Mouse (Mus musculus) megakaryocyte, adult 5-6 weeks (primary cell): ENCODE measurements around the gene Lsm7. TPM values are rescaled to one million over a fixed set of nuclear protein-coding genes. Genes with fewer than 3 reads are reported as not detected.
"Not testable (repeated sequence)": the region's sequence is repeated elsewhere in the genome, so short reads cannot be mapped to it uniquely, and the experiment has no call there.

ENCODE experiments used
- ATAC-seq: 2 replicates; pipeline ENCODE4 v1.8.0; 2016; ENCODE audit warnings: mild to moderate bottlenecking, inconsistent platforms; ENCODE audit not compliant: poor library complexity, severe bottlenecking
- total RNA-seq, 2 experiments: library from RNA; stranded (forward) in 1 of 2; stranded (reverse) in 1 of 2; fragments of 153-499, 151-499 nt in 1 of 2; fragments of 221-1000, 200-1000 nt in 1 of 2; gene quantifications; 2 replicates each; pipeline versions ENCODE4 v1.2.3 to v1.2.4; 2015 to 2017

Gene Lsm7
- total RNA-seq, 2 experiments from 2014 or later: 58.0 to 130 TPM

DNA sequence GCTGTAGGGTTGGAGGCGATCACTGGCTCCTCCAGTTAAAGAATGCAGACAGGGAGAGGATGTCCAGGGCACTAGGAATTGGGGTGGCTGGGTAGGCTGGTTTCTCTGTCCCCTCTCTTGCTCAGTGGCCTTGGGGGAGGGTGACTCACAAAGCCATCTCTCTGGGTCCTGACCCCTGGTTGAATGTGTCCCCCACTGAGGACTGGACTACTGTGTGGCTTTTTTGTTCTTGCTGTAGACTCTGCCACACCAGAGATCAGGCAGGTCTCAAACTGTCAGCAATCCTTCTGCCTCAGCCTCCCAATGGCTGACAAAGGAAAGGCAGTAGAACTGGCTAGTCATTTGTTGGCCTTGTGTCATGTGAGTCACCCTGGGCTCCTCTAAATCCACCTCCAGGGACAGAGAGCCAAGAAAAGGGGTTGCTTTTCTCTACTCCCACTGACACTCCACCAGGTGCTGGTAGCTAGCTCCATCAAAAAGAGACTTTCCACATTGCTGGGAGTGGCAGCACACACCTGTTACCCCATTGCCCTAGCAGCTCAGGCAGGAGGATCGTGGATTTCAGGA is 16.6 kb downstream of the Lsm7 start:
- no peak for ATAC-seq

DNA sequence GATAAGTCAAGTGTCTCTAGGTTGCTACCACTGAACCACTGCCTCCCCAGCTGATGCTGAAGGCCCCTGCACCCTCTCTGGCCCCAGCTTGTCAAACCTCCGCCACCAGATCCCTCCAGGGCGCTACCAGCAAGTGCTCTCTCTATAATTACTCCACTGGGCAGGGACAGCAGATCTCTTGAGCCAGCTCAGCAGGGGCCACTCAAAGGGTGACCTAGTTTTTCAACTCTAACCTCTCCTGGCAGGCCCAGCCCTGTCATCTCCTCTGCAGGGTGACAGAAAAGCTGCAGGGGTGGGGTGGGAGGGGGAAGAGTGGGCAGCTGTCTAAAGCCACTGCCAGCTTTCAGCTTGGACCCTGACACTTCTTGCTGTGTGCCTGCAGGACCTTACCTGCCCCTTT is 17.2 kb downstream of the Lsm7 start:
- ATAC-seq: no peak

DNA sequence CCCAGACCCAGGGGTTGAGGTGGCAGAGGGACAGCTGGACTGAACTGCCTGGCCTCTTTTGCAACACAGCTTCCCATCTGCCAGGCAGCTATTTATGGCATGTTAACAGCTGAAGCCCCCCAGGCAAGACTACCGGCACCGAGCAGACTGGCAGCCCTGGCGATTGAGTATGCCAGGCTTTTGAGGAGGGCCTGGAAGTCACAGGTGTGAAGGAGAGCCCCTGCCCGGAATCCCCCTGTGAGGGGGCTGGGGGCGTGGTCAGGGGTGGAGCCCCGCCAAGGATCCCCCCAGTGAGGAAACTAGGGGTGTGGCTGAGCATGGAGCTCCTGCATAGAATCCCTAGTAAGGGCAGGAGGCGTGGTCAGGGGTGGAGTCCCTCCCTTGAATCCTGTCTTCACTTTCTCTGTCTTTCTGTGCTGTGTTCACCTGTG is 18.0 kb downstream of the Lsm7 start:
- no peak for ATAC-seq

DNA sequence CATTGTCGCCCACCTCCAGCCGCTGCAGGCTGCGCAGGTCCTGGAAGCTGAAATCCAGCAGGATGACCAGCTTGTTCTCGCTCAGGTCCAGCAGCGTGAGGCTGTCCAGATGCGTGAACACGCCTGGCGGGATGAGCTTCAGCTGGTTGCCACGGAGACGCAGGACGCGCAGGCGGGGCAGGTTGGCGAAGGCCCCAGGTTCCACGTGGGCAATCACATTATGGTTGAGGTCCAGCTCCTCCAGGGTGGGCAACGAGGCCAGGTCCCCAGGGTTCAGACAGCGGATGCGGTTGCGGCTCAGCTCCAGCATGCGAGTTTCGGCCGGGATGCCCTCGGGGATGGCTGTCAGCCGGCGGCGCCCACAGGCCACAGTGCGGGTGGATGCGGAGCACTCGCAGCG is 19.4 kb downstream of the Lsm7 start:
- no peak for ATAC-seq

DNA sequence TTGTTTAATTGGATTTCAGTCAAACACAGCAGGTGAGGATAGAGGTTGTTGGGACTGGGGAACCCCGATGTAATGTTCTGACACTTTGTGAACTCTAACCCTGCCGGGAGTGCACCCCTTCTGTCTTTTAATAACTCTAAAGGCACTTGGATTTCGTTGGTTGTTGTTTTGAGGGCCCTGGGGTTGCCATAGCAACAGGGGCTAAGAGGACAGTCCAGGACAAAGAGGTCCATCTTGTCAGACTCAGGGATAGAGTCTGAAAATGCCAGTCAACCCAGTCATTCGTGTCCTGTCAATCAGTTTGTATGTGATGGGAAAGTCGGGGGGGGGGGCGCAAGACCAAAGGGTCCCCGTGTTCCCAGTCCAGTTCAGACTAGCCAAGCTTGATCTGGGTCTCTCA is 22.2 kb downstream of the Lsm7 start:
- no peak for ATAC-seq

DNA sequence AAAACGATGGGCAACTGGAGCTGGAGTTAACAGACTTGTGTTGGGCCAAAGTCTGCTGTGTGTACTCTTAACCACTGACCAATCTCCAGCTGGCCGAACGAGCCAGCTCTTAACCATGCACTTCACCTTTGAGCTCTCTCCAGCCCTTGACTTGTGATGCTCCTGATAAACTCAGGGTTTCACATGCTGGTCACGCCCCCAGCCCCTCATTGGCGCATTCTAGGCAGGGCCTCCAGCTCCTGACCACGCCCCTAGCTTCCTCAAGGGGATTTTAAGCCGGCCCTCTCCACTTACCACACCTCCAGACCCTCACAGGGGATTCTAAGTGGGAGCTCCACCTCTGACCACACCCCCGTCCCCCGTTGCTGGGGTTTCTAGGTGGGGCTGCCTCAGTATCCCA is 23.9 kb downstream of the Lsm7 start:
- no peak for ATAC-seq

DNA sequence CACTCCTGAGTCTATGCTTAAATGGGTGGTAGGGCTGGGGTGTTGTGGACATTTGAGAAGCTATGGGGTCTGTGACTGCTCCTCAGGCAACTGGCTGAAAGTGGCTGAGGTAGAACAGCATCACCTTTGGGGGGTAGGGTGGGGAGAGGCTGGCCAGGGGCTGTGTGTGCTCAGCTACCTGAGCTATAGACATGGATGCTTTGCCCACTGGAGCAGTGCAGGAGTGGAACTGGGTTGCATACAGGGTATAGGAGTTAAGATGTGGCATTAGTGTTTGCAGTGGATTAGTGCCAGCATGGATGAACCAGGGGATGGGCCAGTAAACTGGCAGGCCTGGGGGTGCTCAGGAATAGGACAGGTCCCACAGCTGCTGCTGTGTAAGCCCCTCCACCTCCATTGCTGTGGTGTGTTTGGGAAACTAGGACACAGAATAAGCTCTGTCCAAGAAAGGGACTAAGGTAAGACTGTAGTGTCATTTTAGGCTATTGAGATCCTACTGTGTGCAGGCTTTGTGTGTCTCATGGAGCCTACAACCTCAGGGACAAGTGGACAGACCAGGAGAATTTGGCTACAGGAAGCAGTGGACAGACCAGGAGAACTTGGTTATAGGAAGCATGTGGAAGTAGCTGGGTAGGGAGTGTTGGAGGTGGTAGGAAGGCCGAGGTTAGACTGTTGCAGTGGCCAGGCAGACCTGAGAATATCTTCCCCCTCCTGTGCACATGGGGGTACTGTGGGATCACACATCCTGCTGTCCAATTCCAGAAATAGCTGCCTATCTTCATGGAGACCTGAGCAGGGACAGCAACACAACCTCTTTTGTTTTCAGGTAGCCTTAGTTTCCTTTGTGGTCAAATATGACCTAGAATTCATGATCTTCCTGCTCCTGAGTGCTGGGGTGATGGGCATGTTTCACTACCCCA is 25.4 kb downstream of the Lsm7 start:
- no peak for ATAC-seq

DNA sequence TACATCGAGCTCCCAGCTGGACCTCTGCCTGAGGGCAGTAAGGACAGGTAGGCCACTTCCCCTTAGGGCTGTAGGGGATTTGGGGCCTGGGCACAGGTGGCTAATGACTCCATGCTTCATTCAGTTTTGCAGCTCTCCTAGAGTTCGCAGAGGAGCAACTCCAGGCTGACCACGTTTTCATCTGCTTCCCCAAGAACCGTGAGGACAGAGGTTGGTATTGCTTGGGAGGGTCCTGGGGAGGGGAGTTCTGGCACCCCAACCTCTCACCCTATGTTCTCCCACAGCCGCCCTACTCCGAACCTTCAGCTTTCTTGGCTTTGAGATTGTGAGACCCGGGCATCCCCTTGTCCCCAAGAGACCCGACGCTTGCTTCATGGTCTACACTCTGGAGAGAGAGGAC is 26.4 kb downstream of the Lsm7 start:
- not testable (repeated sequence) for ATAC-seq

DNA sequence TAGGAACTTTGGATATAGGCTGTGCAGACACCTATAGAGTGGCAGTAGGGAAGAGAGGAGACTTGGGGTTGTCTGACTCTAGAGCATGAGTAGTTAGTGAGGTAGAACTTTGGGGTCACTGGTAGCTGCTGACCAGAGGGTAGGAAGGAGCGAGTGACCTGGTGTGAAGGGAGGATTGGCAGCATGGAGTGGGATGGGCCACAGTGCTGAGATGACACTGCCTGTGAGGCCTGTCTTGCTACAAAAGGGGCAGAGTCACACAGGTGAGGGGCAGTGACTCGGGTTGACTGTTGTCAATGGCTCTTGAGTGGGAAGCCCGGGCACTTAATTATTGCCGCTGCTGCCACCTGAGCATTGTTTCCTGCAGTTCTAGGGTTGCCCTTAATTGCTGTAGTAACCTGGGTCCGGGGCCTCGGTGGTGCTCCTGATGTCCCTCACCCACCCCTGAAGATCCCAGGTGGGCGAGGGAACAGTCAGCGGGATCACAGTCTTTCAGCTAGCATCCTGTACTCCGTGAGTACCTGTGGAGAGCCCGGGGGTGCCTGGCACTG is 27.1 kb downstream of the Lsm7 start:
- ATAC-seq: no peak

DNA sequence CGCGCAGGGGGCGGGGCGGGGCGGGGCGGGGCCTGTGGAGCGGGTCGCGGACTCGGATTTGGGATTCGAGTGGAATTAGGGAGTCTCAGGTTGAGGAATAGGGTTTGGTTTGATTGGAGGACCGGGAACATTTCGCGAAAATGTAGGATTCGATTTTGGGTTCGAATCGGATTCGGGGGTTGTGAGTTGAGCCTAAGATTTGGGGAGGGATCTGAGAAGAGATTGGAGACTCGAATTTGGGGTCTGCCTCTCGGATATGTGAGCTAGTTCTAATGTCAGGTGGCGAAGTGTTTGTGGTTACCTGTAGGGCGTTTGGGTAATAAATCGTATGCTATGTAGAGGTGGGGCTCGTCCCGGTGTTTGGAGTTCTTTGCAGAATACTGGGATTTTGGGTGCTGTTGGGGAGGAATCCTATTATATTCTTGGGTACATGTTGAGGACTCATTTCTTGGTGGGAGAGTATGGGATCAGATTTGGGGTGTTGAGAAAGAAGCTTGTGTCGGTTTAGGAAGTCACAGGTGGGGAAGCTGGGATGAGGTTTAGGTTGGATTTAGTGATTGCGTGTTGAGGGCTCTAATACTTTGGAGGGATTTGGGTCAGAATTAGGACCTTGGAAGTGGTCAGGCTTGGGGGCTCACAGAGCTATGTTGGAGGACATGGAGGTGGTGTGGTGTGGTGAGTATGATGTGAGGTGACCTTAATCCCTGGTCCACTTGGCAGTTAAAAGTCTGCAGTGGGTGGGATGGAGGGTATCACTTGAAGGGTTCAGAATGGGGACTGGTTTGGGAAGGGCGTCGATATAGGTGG is 27.7 kb downstream of the Lsm7 start:
- no peak for ATAC-seq

DNA sequence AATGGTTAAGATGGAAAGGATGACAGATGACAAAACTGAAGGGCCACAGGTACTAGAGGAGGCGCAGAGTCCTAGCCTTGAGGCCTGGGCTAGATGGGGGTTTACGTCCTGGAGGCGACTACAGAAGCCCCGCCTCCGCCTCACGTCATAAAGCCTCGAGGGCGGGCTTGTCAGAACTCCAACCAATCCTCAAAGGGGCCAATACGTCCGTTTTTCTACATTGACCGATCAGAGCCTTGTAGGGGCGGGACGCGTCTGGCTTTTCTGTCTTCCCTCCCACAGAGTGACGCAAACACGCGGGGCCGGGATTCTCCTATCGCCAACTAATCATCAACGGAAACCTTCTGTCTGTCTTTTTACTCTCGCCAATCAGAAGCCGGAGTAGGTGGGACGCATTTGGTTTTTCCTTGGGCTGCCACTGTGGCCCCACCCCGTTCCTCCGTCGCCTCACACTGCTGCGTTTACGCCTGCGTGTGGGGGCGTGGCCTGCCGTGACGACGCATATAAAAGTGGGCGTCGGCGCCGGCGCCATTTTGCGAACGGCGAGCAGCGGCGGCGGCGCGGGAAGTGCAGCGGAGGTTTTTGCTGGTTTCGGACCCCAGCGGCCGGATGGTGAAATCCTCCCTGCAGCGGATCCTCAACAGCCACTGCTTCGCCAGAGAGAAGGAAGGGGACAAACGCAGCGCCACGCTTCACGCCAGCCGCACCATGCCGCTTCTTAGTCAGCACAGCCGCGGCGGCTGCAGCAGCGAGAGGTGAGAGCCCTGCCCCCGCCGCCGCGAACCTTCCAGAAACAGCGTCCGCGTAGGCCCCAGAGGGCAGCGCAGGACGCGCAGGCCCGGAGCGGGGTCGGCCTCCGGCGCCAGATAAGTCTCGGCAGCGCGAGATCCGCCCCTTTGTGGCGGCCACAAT is 28.6 kb downstream of the Lsm7 start, which contains the start of gene Oaz1:
Gene Oaz1, plus strand, starts transcription at position 506 of the 912 bp plus-strand sequence.
- ATAC-seq: peak; percentile 87

DNA sequence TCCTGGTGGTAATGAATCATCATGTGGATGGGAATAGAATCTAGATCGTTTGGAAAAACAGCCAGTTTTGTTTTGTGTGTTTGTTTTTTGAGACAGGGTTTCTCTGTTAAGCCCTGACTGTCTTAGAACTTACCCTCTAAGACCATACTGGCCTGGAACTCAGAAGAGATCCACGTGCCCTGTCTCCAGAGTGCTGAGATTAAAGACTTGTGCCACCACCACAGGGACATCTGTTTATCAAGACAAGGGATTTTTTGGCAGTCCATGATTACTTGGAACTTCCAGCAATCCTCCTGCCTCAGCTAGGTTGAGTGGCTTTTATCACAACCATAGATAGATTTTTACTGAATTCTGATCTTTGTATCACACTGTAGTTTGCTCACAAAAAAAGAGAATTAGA is 30.2 kb downstream of the Lsm7 start:
- ATAC-seq: no peak

DNA sequence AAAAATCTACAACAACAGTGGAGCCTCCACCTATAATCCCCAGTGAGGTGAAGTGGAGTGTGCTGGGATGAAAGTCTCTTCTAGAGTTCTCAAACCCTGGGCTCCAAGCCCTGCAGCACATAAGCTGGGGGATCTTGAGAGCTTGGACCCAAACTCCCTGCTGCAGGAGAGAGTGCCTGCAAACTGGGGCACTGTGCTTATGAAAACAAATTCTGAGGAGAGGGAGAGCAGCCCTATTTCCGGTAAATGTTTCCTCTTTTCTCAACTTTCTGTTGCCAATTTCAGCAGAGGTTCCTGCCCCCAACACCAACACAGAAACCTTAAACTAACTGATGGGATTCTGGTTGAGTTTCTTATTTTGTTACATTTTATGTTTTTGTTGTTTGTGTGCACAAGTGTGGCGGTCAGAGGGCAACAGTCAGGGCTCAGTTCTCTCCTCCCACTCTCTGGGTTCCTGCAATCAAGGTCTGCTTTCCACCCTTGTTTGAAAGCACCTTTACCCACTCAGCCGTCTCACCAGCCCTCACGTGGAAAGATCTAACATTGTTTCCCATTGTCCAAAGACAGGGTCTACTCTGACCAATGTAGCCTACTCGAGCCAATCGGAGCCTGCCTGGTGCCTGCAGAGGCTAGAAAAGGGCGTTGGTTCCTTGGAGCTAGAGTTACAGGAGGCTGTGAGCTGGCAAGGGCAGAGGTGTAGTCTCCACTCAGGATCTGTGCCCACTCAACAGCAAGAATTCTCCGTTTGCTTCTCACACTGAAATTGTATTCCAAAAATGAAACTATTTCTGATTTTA is 31.0 kb downstream of the Lsm7 start:
- ATAC-seq: no peak

DNA sequence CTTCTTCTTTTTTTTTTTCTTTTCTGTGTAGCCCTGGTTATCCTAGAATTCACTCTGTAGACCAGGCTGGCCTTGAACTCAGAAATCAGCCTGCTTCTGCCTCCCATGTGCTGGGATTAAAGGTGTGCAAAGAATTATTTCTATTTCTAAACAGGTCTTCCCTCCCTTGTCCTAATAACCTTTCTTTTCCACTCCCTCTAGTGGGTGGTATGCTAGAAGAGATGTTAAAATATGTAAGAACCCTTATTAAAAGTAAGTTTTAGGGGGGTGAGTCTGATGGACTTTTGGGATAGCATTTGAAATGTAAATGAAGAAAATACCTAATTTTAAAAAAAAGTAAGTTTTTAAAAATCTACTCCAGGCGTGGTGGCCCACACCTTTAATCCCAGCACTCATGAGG is 31.7 kb downstream of the Lsm7 start:
- no peak for ATAC-seq

DNA sequence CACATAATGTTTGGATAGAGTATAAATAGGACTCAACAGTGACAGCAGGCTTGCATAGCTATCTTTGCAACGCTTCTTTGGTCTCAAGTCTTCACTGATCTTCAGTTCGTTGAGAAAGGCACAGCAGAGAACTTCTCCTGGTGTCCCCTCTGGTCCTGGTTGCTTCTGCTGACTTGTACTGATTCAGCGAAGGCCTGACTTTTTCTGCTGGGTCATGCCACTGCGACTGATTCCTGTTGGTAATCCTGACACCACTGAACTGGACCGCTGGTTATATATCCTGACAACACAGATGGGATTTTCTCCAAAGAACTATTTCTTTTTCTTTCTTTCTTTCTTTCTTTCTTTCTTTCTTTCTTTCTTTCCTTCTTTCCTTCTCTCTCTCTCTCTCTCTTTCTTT is 32.5 kb downstream of the Lsm7 start:
- ATAC-seq: no peak

DNA sequence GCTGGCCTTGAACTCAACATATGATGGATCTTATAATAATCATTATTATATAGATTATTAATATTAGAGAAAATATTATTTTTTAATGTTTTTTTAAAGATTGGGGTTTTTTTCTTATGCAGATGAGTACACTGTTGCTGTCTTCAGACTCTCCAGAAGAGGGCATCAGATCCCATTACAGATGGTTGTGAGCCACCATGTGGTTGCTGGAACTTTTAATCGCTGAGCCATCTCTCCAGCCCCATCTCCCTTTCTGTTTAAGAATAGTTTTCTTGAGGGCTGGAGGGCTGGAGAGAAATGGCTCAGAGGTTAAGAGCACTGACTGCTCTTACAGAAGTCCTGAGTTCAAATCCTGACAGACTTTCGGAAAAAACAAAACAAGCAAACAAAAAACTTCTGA is 33.0 kb downstream of the Lsm7 start:
- ATAC-seq: no peak

DNA sequence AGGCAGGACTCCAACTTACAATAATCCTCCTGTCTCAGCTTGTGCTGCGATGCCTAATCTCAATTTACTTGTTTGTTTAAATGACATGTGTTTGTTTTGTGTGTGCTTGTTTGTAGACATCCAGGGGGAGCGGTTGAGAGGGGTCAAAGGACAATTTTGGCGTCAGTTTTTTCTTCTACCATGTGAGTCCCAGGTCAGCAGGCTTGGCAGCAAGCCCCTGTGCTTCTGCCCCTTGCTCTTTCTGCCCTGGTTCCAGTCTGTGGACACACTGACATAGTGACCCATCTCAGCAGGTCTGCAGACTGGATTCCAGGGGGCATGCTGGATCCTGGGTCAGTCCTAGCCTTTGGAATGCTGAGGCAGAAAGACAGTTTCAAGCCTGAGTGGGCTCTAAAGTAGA is 35.6 kb downstream of the Lsm7 start:
- ATAC-seq: no peak

DNA sequence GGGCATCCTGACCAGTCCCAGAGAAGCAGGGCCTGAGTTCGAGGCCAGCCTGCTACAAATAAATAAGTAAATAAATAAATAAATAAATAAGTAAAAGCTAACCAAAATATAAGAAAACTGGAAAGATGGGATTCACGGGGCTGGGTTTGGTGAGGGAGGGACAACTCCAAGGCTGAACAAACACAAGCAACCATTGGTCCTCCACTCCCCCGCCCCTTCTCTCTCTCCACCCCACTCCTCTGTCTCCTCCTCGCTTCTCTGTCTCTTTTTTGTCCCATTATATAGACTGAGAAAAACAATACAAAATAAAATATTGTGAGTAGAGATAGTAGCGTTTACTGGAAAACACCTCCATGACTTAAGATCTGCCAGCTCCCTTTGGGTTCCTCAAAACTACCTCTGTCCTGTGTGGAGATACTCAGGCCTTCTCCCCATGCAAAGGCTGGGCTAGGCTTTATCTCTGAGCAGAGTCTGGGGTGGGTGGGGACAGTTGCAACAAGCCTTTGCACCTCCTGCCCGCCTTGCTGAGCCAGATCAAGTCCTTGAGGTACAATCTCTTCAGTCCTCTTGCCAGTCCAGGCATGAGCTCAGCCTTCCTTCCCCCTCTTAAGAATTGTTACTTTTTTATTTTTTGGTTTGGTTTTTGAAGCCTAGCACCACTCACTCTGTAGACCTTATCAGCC is 36.3 kb downstream of the Lsm7 start:
- no peak for ATAC-seq

DNA sequence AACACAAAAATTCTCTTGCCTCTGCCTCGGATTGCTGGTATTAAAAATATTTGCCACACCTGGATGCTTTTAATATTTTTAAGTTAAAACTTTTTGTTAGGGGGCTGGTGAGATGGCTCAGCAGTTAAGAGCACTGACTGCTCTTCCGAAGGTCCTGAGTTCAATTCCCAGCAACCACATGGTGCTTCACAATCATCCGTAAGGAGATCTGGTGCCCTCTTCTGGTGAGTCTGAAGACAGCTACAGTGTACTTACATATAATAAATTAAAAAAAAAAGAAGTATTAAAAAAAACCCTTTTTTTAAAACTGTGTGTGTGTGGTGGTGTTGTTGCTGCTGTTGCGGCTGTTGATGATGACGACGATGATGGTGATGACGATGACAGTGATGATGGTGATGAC is 37.1 kb downstream of the Lsm7 start:
- not testable (repeated sequence) for ATAC-seq
